8 mouse cellular contexts compared by ENCODE assay signal in the genomic region with DNA sequence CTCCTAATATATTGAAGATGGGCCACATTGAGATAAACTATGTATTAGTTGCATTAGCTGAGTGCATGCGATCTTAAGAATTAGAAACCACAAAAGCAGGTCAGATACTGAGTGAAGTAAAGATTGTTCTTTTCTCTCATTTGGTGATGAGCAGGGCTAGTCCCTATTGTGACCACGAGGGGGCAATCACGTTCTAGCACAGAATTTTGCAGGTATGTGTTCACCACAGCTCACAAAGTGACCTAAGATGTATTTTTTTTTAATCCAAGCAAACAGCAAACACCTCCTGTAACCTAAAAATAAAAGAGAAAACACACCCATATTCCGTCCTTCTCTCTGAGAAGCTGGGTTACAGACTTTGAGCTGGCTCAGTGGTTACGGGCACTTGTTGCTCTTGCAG. TPM values are rescaled to one million over a fixed set of nuclear protein-coding genes. Genes with fewer than 3 reads are reported as not detected.
A peak's percentile ranks its signal among the peaks of the same experiment; 100 is the strongest.
DNase-seq lines count a peak whose midpoint lies in the region; ATAC-seq and TF ChIP-seq lines count a peak whose summit lies in the region.
"Had no signal": no experiment of that assay in that cellular context is flagged by ENCODE, and none has a peak within 500 bp of the region (broad histone marks: within the 10 kb centered on the region; RNA-seq: fewer than 3 reads in every experiment).

No protein-coding gene starts in this region.

- H3K4me3 ChIP-seq in C2C12 (ENCODE audit: insufficient read depth, poor library complexity, severe bottlenecking), result no peak overlapping the region
- H3K4me3 ChIP-seq in forebrain, embryonic 10.5 days, result no peak overlapping the region
- no peak overlapping the region for H3K4me3 ChIP-seq in intestine, embryonic 15.5 days (replicated peaks)
- H3K4me3 ChIP-seq in limb, embryonic 14.5 days (replicated peaks; ENCODE audit: low read length), result no peak overlapping the region
- H3K4me3 ChIP-seq: hindbrain, embryonic 15.5 days had no signal

- ATAC-seq in intestine, embryonic 15.5 days, result peak; percentile 66; the same call in 1 of the 2 replicates
- ATAC-seq in limb, embryonic 14.5 days (ENCODE audit: low FRiP score, low read depth), result no peak

- H3K4me2 ChIP-seq in intestine, embryonic 15.5 days (replicated peaks), result no peak overlapping the region
- H3K4me2 ChIP-seq in limb, embryonic 14.5 days (replicated peaks; ENCODE audit: low read depth, low read length, severe bottlenecking), result no peak overlapping the region
- H3K4me2 ChIP-seq: hindbrain, embryonic 15.5 days had no signal

- H3K4me1 ChIP-seq in forebrain, embryonic 10.5 days, result no peaks in the 10 kb centered on the region
- no peaks in the 10 kb centered on the region for H3K4me1 ChIP-seq in intestine, embryonic 15.5 days (replicated peaks)
- no peaks in the 10 kb centered on the region for H3K4me1 ChIP-seq in limb, embryonic 14.5 days (ENCODE audit: control insufficient read depth, insufficient read depth, low read length)
- H3K4me1 ChIP-seq: hindbrain, embryonic 15.5 days had no signal

- no peak overlapping the region for H3K27ac ChIP-seq in forebrain, embryonic 10.5 days
- no peak overlapping the region for H3K27ac ChIP-seq in intestine, embryonic 15.5 days
- no peak overlapping the region for H3K27ac ChIP-seq in limb, embryonic 14.5 days (replicated peaks; ENCODE audit: low read depth, low read length)
- H3K27ac ChIP-seq: hindbrain, embryonic 15.5 days had no signal

- DNase-seq in 3T3-L1 (ENCODE audit: low read depth, low spot score), result peak; percentile 86
- DNase-seq in brain, embryonic 18.5 days (ENCODE audit: low read depth, low spot score), result peak; percentile 42
- DNase-seq in forebrain, embryonic 10.5 days (ENCODE audit: extremely low spot score, low spot score), result peak; percentile 57
- DNase-seq in limb, embryonic 14.5 days (ENCODE audit: low spot score), result peak; percentile 63
- peak; percentile 71 for DNase-seq in retina, postnatal 1 day

- no peaks in the 10 kb centered on the region for H3K27me3 ChIP-seq in C2C12 (ENCODE audit: control insufficient read depth, insufficient read depth, insufficient read length)
- no peaks in the 10 kb centered on the region for H3K27me3 ChIP-seq in forebrain, embryonic 10.5 days (ENCODE audit: poor library complexity, severe bottlenecking)
- no peaks in the 10 kb centered on the region for H3K27me3 ChIP-seq in intestine, embryonic 15.5 days (replicated peaks)
- no peaks in the 10 kb centered on the region for H3K27me3 ChIP-seq in limb, embryonic 14.5 days (ENCODE audit: control insufficient read depth, insufficient read depth, low read length)
- H3K27me3 ChIP-seq: hindbrain, embryonic 15.5 days had no signal

- H3K79me3 ChIP-seq in C2C12 (ENCODE audit: low read depth), result no peaks in the 10 kb centered on the region

- peak; percentile 41 for TF ChIP-seq CTCF in C2C12 (IDR thresholded peaks at IDR 0.05; ENCODE audit: control insufficient read depth, insufficient read depth, insufficient read length)

- H3K36me3 ChIP-seq in C2C12 (ENCODE audit: control insufficient read depth, insufficient read depth), result no peaks in the 10 kb centered on the region
- H3K36me3 ChIP-seq in forebrain, embryonic 10.5 days (replicated peaks), result no peaks in the 10 kb centered on the region
- no peaks in the 10 kb centered on the region for H3K36me3 ChIP-seq in intestine, embryonic 15.5 days
- H3K36me3 ChIP-seq in limb, embryonic 14.5 days (ENCODE audit: control insufficient read depth, insufficient read depth, low read length), result no peaks in the 10 kb centered on the region
- H3K36me3 ChIP-seq: hindbrain, embryonic 15.5 days had no signal

- no peak for TF ChIP-seq POLR2A in limb, embryonic 14.5 days (IDR thresholded peaks at IDR 0.05; ENCODE audit: borderline replicate concordance, extremely low read depth, insufficient read depth, insufficient read length)

- no peak overlapping the region for H3ac ChIP-seq in C2C12 (ENCODE audit: control insufficient read depth, insufficient read length, low read depth)

- no peak overlapping the region for H3K9ac ChIP-seq in intestine, embryonic 15.5 days
- no peak overlapping the region for H3K9ac ChIP-seq in limb, embryonic 14.5 days (ENCODE audit: low read depth, low read length, severe bottlenecking)
- H3K9ac ChIP-seq: hindbrain, embryonic 15.5 days had no signal

- WGBS in forebrain, embryonic 10.5 days, result 35% methylated on average over 5 of the region's 5 CpGs
- 30% methylated on average over 5 of the region's 5 CpGs for WGBS in intestine, embryonic 15.5 days
- WGBS in limb, embryonic 14.5 days, result 33% methylated on average over 5 of the region's 5 CpGs

- H3K79me2 ChIP-seq in C2C12 (ENCODE audit: control insufficient read depth, insufficient read depth), result no peaks in the 10 kb centered on the region

- H3K9me3 ChIP-seq in forebrain, embryonic 10.5 days, result no peaks in the 10 kb centered on the region
- no peaks in the 10 kb centered on the region for H3K9me3 ChIP-seq in intestine, embryonic 15.5 days
- H3K9me3 ChIP-seq in limb, embryonic 14.5 days (ENCODE audit: control insufficient read depth, low read length), result no peaks in the 10 kb centered on the region
- H3K9me3 ChIP-seq: hindbrain, embryonic 15.5 days had no signal

TF ChIP-seq in C2C12, 6 proteins besides CTCF, POLR2A, EP300 and RAD21:
- TF ChIP-seq CEBPB (IDR thresholded peaks at IDR 0.05; ENCODE audit: low read depth) (no peak), MAX (IDR thresholded peaks at IDR 0.05) (no peak), FOSL1 (IDR thresholded peaks at IDR 0.05; ENCODE audit: insufficient read depth, low read length, poor library complexity, severe bottlenecking) (no peak), MYOG (IDR thresholded peaks at IDR 0.05; ENCODE audit: control insufficient read depth, extremely low read depth, insufficient read length) (no peak), USF1 (IDR thresholded peaks at IDR 0.05; ENCODE audit: low read depth) (no peak), MYOD1 (IDR thresholded peaks at IDR 0.05; ENCODE audit: control insufficient read depth, insufficient read length, low read depth) (no peak)

RNA-seq across cellular contexts. Expression of a gene that starts 12.1 kb away (rescaled TPM):
- not detected for polyA plus RNA-seq in C2C12 (2012; fragmentation: generic; extraction: Trizol)
- 0.26 and 0.28 TPM in 2 replicates for polyA plus RNA-seq in forebrain, embryonic 10.5 days (2016; fragmentation: Nextera tagmentation; extraction: Ambion mirVana)
- polyA plus RNA-seq in intestine, embryonic 15.5 days (2015; fragmentation: Nextera tagmentation; extraction: Ambion mirVana), result 2.4 and 3.0 TPM in 2 replicates
- 2.4 and 2.5 TPM in 2 replicates for polyA plus RNA-seq in limb, embryonic 14.5 days (2012; rRNA removed)
- 2.6 and 4.1 TPM in 2 replicates for polyA plus RNA-seq in limb, embryonic 14.5 days (2014; fragmentation: Nextera tagmentation; extraction: Ambion mirVana)

RNA-seq across cellular contexts. Expression of a gene that starts 21.3 kb away (rescaled TPM):
- polyA plus RNA-seq in C2C12 (2012; fragmentation: generic; extraction: Trizol), result 9.0 TPM
- polyA plus RNA-seq in forebrain, embryonic 10.5 days (2016; fragmentation: Nextera tagmentation; extraction: Ambion mirVana), result 14.0 and 14.9 TPM in 2 replicates
- polyA plus RNA-seq in intestine, embryonic 15.5 days (2015; fragmentation: Nextera tagmentation; extraction: Ambion mirVana), result 7.8 and 8.4 TPM in 2 replicates
- polyA plus RNA-seq in limb, embryonic 14.5 days (2012; rRNA removed), result 14.4 and 16.0 TPM in 2 replicates
- 7.2 and 9.9 TPM in 2 replicates for polyA plus RNA-seq in limb, embryonic 14.5 days (2014; fragmentation: Nextera tagmentation; extraction: Ambion mirVana)
